Mouse (Mus musculus) MEL (cell line): ENCODE results near the gene Trim63.

ENCODE experiments used
- CHD1 ChIP-seq: IDR thresholded peaks from 2 replicates; pipeline ENCODE4 v1.6.1; 2012; ENCODE audit warnings: low read depth, mild to moderate bottlenecking, inconsistent platforms, low read length, improper control_type of control experiment
- CHD2 ChIP-seq: IDR thresholded peaks from 2 replicates; pipeline ENCODE4 v1.6.1; 2011; ENCODE audit warnings: low read length, improper control_type of control experiment
- CTCF ChIP-seq, 3 experiments: IDR thresholded peaks in 2 of 3; conservative IDR thresholded peaks in 1 of 3; 2 replicates each; pipeline ENCODE4 v1.5.1; 2011 to 2012; ENCODE audit warnings: low read length in 3 of 3, low read depth in 2 of 3, mild to moderate bottlenecking in 2 of 3, improper control_type of control experiment in 1 of 3, inconsistent platforms in 1 of 3, mixed read lengths in 1 of 3, moderate library complexity in 1 of 3; ENCODE audit not compliant: control insufficient read depth in 1 of 3, insufficient read depth in 1 of 3, poor library complexity in 1 of 3, severe bottlenecking in 1 of 3
- E2F4 ChIP-seq: IDR thresholded peaks from 2 replicates; pipeline ENCODE4 v1.6.1; 2011; ENCODE audit warnings: low read depth, low read length, improper control_type of control experiment, borderline replicate concordance
- EP300 ChIP-seq, 2 experiments: IDR thresholded peaks; 2 replicates each; pipeline ENCODE4 v1.6.1; 2011; ENCODE audit warnings: improper control_type of control experiment in 2 of 2, low read length in 2 of 2, low read depth in 1 of 2, mild to moderate bottlenecking in 1 of 2
- GABPA ChIP-seq: IDR thresholded peaks from 2 replicates; pipeline ENCODE4 v1.6.1; 2012; ENCODE audit warnings: low read depth, mild to moderate bottlenecking, inconsistent platforms, low read length, improper control_type of control experiment, moderate library complexity
- HCFC1 ChIP-seq: IDR thresholded peaks from 2 replicates; pipeline ENCODE4 v1.6.1; 2012; ENCODE audit warnings: low read depth, mild to moderate bottlenecking, inconsistent platforms, low read length, improper control_type of control experiment, moderate library complexity
- MAFK ChIP-seq: IDR thresholded peaks from 2 replicates; pipeline ENCODE4 v1.6.1; 2011; ENCODE audit warnings: low read depth, mild to moderate bottlenecking, low read length, improper control_type of control experiment, borderline replicate concordance
- MYC ChIP-seq: IDR thresholded peaks from 2 replicates; pipeline ENCODE4 v1.6.1; 2011; ENCODE audit warnings: low read depth, mild to moderate bottlenecking, low read length, improper control_type of control experiment, moderate library complexity
- NELFE ChIP-seq: IDR thresholded peaks from 2 replicates; pipeline ENCODE4 v1.6.1; 2011; ENCODE audit warnings: low read depth, low read length, improper control_type of control experiment
- POLR2A ChIP-seq, 2 experiments: IDR thresholded peaks; 2 replicates each; pipeline ENCODE4 v1.6.1; 2011 to 2012; ENCODE audit warnings: low read length in 2 of 2, mild to moderate bottlenecking in 2 of 2, control low read depth in 1 of 2, improper control_type of control experiment in 1 of 2, low read depth in 1 of 2, moderate library complexity in 1 of 2; ENCODE audit not compliant: control insufficient read depth in 1 of 2, insufficient read depth in 1 of 2, poor library complexity in 1 of 2
- TAL1 ChIP-seq: IDR thresholded peaks from 2 replicates; pipeline ENCODE4 v1.6.1; 2012; ENCODE audit warnings: mild to moderate bottlenecking, inconsistent platforms, low read length, moderate library complexity, mixed read lengths
- TBP ChIP-seq: IDR thresholded peaks from 2 replicates; pipeline ENCODE4 v1.8.0; 2011; ENCODE audit warnings: low read depth, low read length, improper control_type of control experiment

DNA sequence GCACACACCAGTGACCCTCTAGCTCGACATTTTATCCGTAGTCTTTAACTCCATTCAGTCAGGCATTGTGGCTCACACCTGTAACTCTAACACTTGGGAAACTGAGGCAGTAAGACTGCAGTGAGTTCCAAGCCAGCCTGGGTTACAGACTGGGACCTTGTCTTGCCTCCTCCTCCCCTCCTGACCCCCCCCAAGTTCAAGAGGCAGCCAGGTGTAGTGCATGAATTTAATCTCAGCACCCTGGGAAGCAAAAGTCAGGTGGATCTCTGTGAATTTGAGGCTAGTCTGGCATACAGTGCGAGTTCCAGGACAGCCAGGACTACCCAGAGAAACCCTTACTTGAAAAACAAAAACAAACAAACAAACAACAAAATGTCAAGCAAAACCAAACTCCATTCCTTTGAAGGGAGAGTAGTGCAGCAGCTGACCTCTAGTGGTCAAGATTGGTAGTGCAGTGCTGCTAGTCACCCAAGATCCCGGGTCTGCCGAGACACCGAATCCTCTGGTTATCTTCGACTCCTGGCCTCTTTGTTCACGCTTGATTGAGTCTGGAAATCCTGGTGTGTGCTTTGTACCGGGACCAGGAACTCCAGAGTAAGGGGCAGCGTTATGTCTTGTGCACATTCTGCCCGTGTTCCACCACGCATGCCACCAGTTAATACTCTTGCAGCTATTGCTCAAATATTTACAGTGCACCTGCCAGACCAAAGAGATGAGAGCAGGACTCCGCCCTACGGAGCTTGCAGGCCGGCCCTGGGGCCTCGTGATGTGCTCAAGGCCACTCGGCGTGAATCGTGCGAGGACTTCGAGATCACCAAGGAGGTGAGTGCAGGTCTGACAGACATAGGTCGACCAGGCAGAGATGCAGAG, 41.9 kb downstream of the Trim63 start:
- TF ChIP-seq CTCF (IDR thresholded peaks at IDR 0.05 in 2 of 3, conservative IDR thresholded peaks at IDR 0.05 in 1 of 3; ENCODE audit: control insufficient read depth in 1 of 3, insufficient read depth in 1 of 3, low read depth in 2 of 3, low read length in 3 of 3, poor library complexity in 1 of 3, severe bottlenecking in 1 of 3) (peak; percentile 59 to 97 (median 78)), NELFE (no peak), MAFK (no peak), POLR2A (IDR thresholded peaks at IDR 0.05; ENCODE audit: control insufficient read depth in 1 of 2, insufficient read depth in 1 of 2, low read depth in 1 of 2, low read length in 2 of 2, poor library complexity in 1 of 2) (no peak), MYC (no peak), EP300 (IDR thresholded peaks at IDR 0.05; ENCODE audit: low read depth in 1 of 2, low read length in 2 of 2) (no peak), TAL1 (no peak), CHD2 (no peak), HCFC1 (no peak), CHD1 (no peak), E2F4 (no peak), GABPA (no peak), TBP (no peak)
